Mouse (Mus musculus) heart, adult 2 months (tissue): Measurements from ENCODE around the gene Elk4.

Experiments
- CTCF ChIP-seq: fragments of 200-600 bp; IDR thresholded peaks from 2 replicates; pipeline ENCODE4 v1.8.1; 2022; ENCODE audit warnings: antibody characterized with exemption, mild to moderate bottlenecking, moderate library complexity
- EP300 ChIP-seq: fragments of 200-500 bp; IDR thresholded peaks from 2 replicates; pipeline ENCODE4 v1.6.1; 2011; ENCODE audit warnings: low read depth, low read length, control low read depth; ENCODE audit not compliant: insufficient read depth

DNA sequence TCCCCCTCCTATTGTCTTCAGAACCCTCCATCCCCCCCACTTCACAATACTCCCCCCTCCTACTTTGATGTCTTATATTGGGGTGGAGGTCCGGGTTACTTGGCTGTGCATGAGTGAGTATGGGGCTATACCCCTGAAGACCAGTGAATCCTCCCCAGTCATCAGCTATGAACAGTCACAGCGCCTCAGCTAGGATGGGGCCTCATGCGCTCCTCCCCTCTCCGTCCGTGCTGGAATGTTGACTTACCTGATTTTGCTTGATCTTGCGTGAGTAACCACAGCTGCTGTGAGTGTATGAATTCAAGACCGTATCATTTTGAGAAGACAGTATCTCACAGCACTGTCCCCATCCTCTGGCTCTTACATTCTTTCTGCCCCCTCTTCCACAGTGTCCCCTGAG is 12.5 kb downstream of the Elk4 start:
- TF ChIP-seq EP300: no peak
- TF ChIP-seq CTCF: no peak
